Mouse (Mus musculus): ENCODE measurements around the gene Tsc2. TPM values are rescaled to one million over a fixed set of nuclear protein-coding genes. Genes with fewer than 3 reads are reported as not detected.

Gene Tsc2
- polyA plus RNA-seq, 1 experiment from 2014 or later = 45.4 TPM

GRCm38 (mm10) chr17:24561592-24561991 is 70.8 kb downstream of the Tsc2 start:
- H3K4me2 ChIP-seq = no peak overlapping the region
- H3K27me3 ChIP-seq (replicated peaks) = no peaks in the 10 kb centered on the region
- no peaks in the 10 kb centered on the region for H3K9me3 ChIP-seq
- no peak overlapping the region for H3K9ac ChIP-seq
- no peak overlapping the region for H3K27ac ChIP-seq
- H3K36me3 ChIP-seq = peaks cover 9% of the 10 kb centered on the region
- no peak overlapping the region for H3K4me3 ChIP-seq (replicated peaks)
- H3K4me1 ChIP-seq = peaks cover 41% of the 10 kb centered on the region
- 95% methylated on average over 2 of the region's 2 CpGs for WGBS
- ATAC-seq (ENCODE audit: insufficient read depth, low FRiP score, low read depth) = no peak

GRCm38 (mm10) chr17:24560301-24561028 is 72.0 kb downstream of the Tsc2 start:
- H3K27ac ChIP-seq = no peak overlapping the region
- H3K9ac ChIP-seq = no peak overlapping the region
- peaks cover 41% of the 10 kb centered on the region for H3K4me1 ChIP-seq
- H3K27me3 ChIP-seq (replicated peaks) = no peaks in the 10 kb centered on the region
- ATAC-seq (ENCODE audit: insufficient read depth, low FRiP score, low read depth) = no peak
- no peaks in the 10 kb centered on the region for H3K9me3 ChIP-seq
- peaks cover 4% of the 10 kb centered on the region for H3K36me3 ChIP-seq
- H3K4me2 ChIP-seq = no peak overlapping the region
- no peak overlapping the region for H3K4me3 ChIP-seq (replicated peaks)
- WGBS = 83% methylated on average over 5 of the region's 5 CpGs

GRCm38 (mm10) chr17:24559146-24559545 is 73.3 kb downstream of the Tsc2 start:
- Histone ChIP-seq H3K4me3 (replicated peaks) (no peak overlapping the region), H3K4me1 (peaks cover 35% of the 10 kb centered on the region), H3K36me3 (no peaks in the 10 kb centered on the region), H3K9me3 (no peaks in the 10 kb centered on the region), H3K9ac (no peak overlapping the region), H3K4me2 (0 out of 2 replicates have a peak overlapping the region, but pooled peaks have one; percentile 1), H3K27ac (peak overlapping the region; percentile 81), H3K27me3 (replicated peaks) (no peaks in the 10 kb centered on the region)
- peak; percentile 57; the same call in 1 of the 2 replicates for ATAC-seq (ENCODE audit: insufficient read depth, low FRiP score, low read depth)
- 47% methylated on average over 3 of the region's 3 CpGs for WGBS

DNA sequence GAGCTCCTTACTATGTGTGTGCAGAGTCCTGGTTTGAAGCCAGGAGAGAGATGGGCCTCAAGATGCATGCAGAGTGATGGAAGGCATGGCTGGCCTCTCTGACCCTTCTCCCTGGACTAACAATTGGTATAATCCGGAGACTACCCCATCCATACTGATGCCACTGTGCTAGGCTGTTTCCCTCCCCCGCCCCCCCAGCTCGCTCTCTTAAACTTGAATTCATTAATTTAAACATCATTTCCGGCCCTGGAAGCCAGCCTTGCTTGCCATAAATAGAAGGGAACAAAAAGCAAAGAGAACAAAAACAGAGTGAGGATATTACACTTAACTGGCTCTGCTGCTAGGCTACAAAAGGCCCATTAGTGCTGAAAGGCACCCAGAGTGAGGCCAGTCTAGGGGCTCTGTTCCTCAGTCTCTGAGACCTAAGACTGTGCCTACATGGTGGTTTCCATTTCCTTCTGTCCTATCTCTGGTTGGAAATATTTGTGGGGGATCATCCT is 73.8 kb downstream of the Tsc2 start:
- ATAC-seq (ENCODE audit: insufficient read depth, low FRiP score, low read depth) = peak; percentile 56; the same call in 1 of the 2 replicates
- WGBS = 36% methylated on average over 4 of the region's 4 CpGs
- peak overlapping the region; percentile 81 for H3K27ac ChIP-seq
- H3K9ac ChIP-seq = no peak overlapping the region
- H3K9me3 ChIP-seq = no peaks in the 10 kb centered on the region
- peaks cover 35% of the 10 kb centered on the region for H3K4me1 ChIP-seq
- 0 out of 2 replicates have a peak overlapping the region, but pooled peaks have one; percentile 11 for H3K4me2 ChIP-seq
- H3K36me3 ChIP-seq = no peaks in the 10 kb centered on the region
- H3K4me3 ChIP-seq (replicated peaks) = no peak overlapping the region
- no peaks in the 10 kb centered on the region for H3K27me3 ChIP-seq (replicated peaks)

DNA sequence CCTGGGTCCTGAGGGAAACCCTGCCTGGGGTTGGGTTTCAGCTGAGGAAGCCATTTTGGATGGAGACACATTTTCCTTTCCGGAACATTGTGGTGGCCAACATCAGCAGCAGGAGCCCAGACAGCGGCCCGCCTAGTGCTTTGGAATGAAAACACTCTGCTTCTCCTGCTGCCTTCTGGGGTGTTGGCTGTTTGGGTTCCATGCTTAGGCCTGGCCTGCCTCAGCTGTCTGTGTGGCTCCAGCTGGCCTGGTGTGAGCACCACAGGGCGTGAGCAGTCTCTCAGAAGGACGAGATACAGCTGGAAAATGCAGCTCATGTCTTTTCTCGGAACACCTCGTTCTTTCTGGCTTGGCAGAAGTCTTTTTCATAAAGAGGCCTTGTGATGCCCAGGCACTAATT is 75.3 kb downstream of the Tsc2 start:
- peak overlapping the region; percentile 81 for H3K27ac ChIP-seq
- no peaks in the 10 kb centered on the region for H3K9me3 ChIP-seq
- no peak overlapping the region for H3K4me3 ChIP-seq (replicated peaks)
- no peak; the same call in 1 of the 2 replicates for ATAC-seq (ENCODE audit: insufficient read depth, low FRiP score, low read depth)
- H3K9ac ChIP-seq = no peak overlapping the region
- H3K27me3 ChIP-seq (replicated peaks) = no peaks in the 10 kb centered on the region
- 70% methylated on average over 7 of the region's 7 CpGs for WGBS
- H3K4me2 ChIP-seq = no peak overlapping the region
- no peaks in the 10 kb centered on the region for H3K36me3 ChIP-seq
- peaks cover 39% of the 10 kb centered on the region for H3K4me1 ChIP-seq

GRCm38 (mm10) chr17:24551050-24551444 is 81.4 kb downstream of the Tsc2 start:
- Histone ChIP-seq H3K9ac (peak overlapping the region; percentile 84), H3K36me3 (no peaks in the 10 kb centered on the region), H3K27ac (peak overlapping the region; percentile 95; the same call in 1 of the 2 replicates), H3K9me3 (no peaks in the 10 kb centered on the region), H3K4me2 (peak overlapping the region; percentile 66), H3K27me3 (replicated peaks) (no peaks in the 10 kb centered on the region), H3K4me3 (replicated peaks) (peak overlapping the region; percentile 78), H3K4me1 (peaks cover 21% of the 10 kb centered on the region)
- 47% methylated on average over 3 of the region's 3 CpGs for WGBS
- ATAC-seq (ENCODE audit: insufficient read depth, low FRiP score, low read depth) = no peak

GRCm38 (mm10) chr17:24550416-24551049 is 81.9 kb downstream of the Tsc2 start:
- ATAC-seq (ENCODE audit: insufficient read depth, low FRiP score, low read depth) = peak; percentile 72
- Histone ChIP-seq H3K9me3 (no peaks in the 10 kb centered on the region), H3K36me3 (no peaks in the 10 kb centered on the region), H3K4me2 (peak overlapping the region; percentile 66), H3K27me3 (replicated peaks) (no peaks in the 10 kb centered on the region), H3K27ac (peak overlapping the region; percentile 95), H3K9ac (peak overlapping the region; percentile 84), H3K4me3 (replicated peaks) (peak overlapping the region; percentile 78), H3K4me1 (peaks cover 19% of the 10 kb centered on the region)
- 1% methylated on average over 44 of the region's 44 CpGs for WGBS

DNA sequence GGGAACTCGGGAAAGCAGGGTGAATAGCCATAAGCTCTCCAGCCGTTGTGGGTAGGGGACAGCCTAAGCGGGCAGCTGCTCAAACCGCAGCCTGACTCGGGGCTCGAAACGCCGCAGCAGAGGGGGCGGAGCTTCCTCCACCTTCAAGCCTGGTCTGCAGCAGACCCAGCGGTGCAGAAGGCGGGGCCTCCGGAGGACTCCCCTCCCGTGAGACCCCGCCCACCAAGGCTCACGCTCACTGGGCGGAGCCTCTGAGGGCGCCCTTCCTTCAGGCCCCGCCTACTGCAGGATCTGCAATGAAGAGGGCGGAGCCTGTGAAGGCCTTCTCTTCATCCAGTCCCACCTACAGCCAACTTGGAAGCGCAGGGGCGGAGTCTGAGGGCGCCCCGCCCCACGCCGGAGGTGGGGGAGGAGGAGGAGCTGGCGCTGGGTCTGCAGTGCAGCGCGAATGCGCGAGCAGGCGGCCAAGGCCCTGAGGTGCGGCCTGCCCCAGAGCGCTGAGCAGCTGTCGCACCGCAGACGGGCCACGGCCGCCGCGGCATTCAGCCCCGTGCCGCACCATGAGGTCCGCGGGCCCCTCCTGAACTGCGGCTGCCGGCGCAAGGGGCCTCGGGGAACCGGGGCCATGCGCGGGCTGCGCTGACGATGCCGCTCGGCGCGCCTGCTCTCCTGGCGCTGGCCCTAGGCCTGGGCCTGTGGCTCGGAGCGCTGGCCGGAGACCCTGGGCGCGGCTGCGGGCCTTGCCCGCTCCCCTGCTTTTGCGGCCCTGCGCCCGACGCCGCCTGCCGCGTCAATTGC is 82.6 kb downstream of the Tsc2 start, which contains the start of gene Pkd1:
Gene Pkd1, plus strand, starts transcription at position 217 of the 798 bp plus-strand sequence.
- H3K9me3 ChIP-seq = no peaks in the 10 kb centered on the region
- peak within 1 kb of the TSS; percentile 84 for H3K9ac ChIP-seq
- no peaks in the 10 kb centered on the region for H3K36me3 ChIP-seq
- H3K4me3 ChIP-seq (replicated peaks) = peak within 1 kb of the TSS; percentile 78
- peak; percentile 94 for ATAC-seq (ENCODE audit: insufficient read depth, low FRiP score, low read depth)
- H3K4me1 ChIP-seq = peaks cover 19% of the 10 kb centered on the region
- no peaks in the 10 kb centered on the region for H3K27me3 ChIP-seq (replicated peaks)
- H3K4me2 ChIP-seq = peak within 1 kb of the TSS; percentile 66
- 0% methylated on average over 67 of the region's 72 CpGs for WGBS
- peak within 1 kb of the TSS; percentile 95 for H3K27ac ChIP-seq

GRCm38 (mm10) chr17:24548921-24549617 is 83.4 kb downstream of the Tsc2 start:
- Histone ChIP-seq H3K27me3 (replicated peaks) (no peaks in the 10 kb centered on the region), H3K4me2 (peak overlapping the region; percentile 66), H3K4me1 (peaks cover 19% of the 10 kb centered on the region), H3K9ac (peak overlapping the region; percentile 30; the same call in 1 of the 2 replicates), H3K4me3 (replicated peaks) (peak overlapping the region; percentile 78), H3K36me3 (no peaks in the 10 kb centered on the region), H3K27ac (peak overlapping the region; percentile 78), H3K9me3 (no peaks in the 10 kb centered on the region)
- 2% methylated on average over 23 of the region's 23 CpGs for WGBS
- ATAC-seq (ENCODE audit: insufficient read depth, low FRiP score, low read depth) = peak; percentile 6; the same call in 1 of the 2 replicates

DNA sequence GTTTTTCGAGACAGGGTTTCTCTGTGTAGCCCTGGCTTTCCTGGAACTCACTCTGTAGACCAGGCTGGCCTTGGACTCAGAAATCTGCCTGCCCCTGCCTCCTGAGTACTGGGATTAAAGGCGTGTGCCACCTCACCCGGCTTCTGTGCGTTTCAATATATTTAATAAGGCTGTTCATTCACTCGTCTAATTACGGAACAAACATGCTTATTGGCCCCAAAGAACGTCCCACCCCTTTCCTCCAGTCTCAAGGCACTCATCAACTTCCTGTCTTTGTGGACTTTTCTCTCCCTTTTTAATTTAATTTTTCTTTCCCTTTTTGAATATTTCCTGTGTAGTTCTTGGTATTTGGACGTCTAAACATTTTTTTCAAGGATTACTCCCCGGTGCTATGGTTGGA is 84.0 kb downstream of the Tsc2 start:
- no peaks in the 10 kb centered on the region for H3K9me3 ChIP-seq
- ATAC-seq (ENCODE audit: insufficient read depth, low FRiP score, low read depth) = no peak
- peak overlapping the region; percentile 78; the same call in 1 of the 2 replicates for H3K27ac ChIP-seq
- H3K4me2 ChIP-seq = peak overlapping the region; percentile 66
- peak overlapping the region; percentile 30; the same call in 1 of the 2 replicates for H3K9ac ChIP-seq
- H3K36me3 ChIP-seq = no peaks in the 10 kb centered on the region
- peak overlapping the region; percentile 78 for H3K4me3 ChIP-seq (replicated peaks)
- peaks cover 19% of the 10 kb centered on the region for H3K4me1 ChIP-seq
- WGBS = 22% methylated on average over 9 of the region's 9 CpGs
- H3K27me3 ChIP-seq (replicated peaks) = no peaks in the 10 kb centered on the region

DNA sequence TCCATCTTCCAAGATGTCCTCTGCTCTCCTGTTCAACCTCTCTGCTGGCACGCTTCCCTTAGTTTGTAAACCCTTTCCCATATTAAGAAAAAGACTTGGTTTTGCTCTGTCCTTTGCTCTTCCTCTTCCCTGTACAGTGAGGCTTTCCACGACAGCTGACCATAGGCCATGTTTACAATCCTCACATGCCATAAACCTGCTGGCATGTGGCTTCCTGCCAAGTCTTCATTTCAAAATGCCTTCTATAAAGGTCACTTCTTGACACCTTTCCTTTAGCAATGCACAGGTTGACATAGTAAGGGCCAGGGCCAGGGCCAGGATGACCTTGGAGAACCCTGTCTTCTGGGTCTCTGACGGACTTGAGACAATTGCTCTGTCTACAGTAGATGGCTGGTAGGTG is 86.2 kb downstream of the Tsc2 start:
- no peaks in the 10 kb centered on the region for H3K9me3 ChIP-seq
- no peaks in the 10 kb centered on the region for H3K27me3 ChIP-seq (replicated peaks)
- H3K27ac ChIP-seq = no peak overlapping the region
- 67% methylated on average over 3 of the region's 3 CpGs for WGBS
- no peak for ATAC-seq (ENCODE audit: insufficient read depth, low FRiP score, low read depth)
- H3K36me3 ChIP-seq = no peaks in the 10 kb centered on the region
- no peak overlapping the region for H3K4me3 ChIP-seq (replicated peaks)
- no peak overlapping the region for H3K4me2 ChIP-seq
- H3K4me1 ChIP-seq = 0 out of 2 replicates have a peak, but pooled peaks cover 6% of the 10 kb centered on the region
- H3K9ac ChIP-seq = no peak overlapping the region
